Mouse (Mus musculus): ENCODE results near the gene Rad51ap1. TPM values are rescaled to one million over a fixed set of nuclear protein-coding genes. Genes with fewer than 3 reads are reported as not detected.

Gene Rad51ap1
- polyA plus RNA-seq (2012; ENCODE audit: low replicate concordance) = 0.38 and 6.8 TPM in 2 replicates

DNA sequence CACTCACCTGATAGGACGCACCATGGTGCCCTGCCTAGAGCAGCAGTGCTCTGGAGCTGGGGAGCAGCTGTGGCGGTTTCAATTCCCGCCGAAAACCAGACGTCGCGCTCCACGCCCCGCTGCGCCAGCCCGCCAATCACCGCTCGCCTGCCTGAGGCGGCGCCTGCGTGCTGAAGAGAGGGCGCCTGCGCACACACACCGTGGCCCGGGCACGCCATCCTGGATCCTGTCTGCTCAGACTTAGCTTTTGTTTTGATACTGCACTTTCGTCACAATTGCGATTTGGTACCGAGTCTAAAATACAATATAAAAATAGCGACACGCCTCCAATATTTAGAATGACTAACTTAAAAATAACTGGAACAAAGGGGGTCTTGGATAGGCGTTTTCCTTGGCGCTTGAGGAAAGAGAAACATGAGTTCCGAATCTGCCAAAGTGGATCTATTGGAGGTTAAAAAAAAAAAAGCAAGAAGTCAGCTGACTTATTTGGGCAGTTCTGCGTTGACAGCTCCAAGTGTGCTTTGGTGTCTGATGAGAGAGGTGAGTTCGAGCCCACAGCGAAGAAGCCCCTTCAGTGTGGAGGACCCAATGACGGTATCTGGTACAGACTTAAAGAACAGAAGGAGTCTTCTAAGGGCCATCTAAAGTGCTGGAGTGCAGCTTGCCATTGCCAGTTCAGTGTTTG is at the start of gene Rad51ap1, which contains the start of gene D6Wsu163e:
Gene Rad51ap1, minus strand, starts transcription at position 101 of the 685 bp plus-strand sequence.
Gene D6Wsu163e, plus strand, starts transcription at position 476 of the 685 bp plus-strand sequence.

DNA sequence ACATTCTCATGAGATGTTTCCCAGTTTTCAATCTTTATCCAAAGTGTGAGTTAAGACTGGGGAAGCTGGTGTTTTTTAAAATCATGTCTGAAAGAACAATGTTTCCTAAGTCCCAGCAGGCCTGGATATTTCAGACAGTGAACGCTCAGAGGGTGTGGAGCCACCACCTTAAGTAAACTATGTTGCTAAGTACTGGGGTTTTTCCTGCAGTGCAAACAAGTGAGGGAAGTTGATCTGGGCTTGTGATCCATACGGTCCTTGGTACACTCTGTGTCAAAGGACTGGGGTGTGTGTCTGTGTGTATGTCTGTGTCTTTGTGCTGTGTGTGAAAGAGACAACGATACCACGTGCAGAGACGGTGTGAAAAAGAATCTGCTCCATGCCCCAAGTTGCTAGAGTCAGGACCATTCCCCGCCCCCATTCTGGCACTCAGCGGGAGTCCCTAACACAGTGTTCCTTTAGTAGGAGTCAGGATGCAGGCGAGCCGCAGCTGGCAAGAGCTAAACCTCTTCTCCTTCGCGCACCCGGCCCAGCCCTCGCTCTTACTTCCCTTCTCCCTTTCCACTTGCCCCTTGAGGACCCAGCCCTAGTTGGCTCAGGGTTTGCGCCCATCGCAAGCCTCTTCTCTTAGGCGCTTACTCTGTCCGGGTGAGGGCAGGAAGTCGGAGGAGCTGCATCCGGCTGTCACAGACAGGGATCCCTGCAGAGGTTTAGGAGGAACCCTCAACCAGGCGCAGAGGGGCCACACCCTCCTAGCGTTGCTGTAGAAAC is 18.1 kb downstream of the Rad51ap1 start, which contains the start of gene Dyrk4:
Gene Dyrk4, minus strand, starts transcription at position 729 of the 771 bp plus-strand sequence.

Other genes starting within 250 kb of the Rad51ap1 start
- gene Kcna6, start 198.9 kb downstream of the Rad51ap1 start, polyA plus RNA-seq (2012; ENCODE audit: low replicate concordance) = 0.05 TPM in 1 of 2 replicates, not detected in the other
- gene Ndufa9, start 90.5 kb downstream of the Rad51ap1 start, polyA plus RNA-seq (2012; ENCODE audit: low replicate concordance) = 2.4 and 4.1 TPM in 2 replicates
- gene Akap3, start 86.5 kb downstream of the Rad51ap1 start, polyA plus RNA-seq (2012; ENCODE audit: low replicate concordance) = not detected in 2 replicates
- 0.26 and 0.34 TPM in 2 replicates for gene Dyrk4, start 17.7 kb downstream of the Rad51ap1 start, polyA plus RNA-seq (2012; ENCODE audit: low replicate concordance)
- 4.9 and 5.0 TPM in 2 replicates for gene D6Wsu163e, start 375 bp upstream of the Rad51ap1 start, polyA plus RNA-seq (2012; ENCODE audit: low replicate concordance)
- not detected in 2 replicates for gene Fgf6, start 76.0 kb upstream of the Rad51ap1 start, polyA plus RNA-seq (2012; ENCODE audit: low replicate concordance)
- 0.06 and 0.08 TPM in 2 replicates for gene Fgf23, start 133.3 kb upstream of the Rad51ap1 start, polyA plus RNA-seq (2012; ENCODE audit: low replicate concordance)
- 3.2 and 4.6 TPM in 2 replicates for gene Tigar, start 170.0 kb upstream of the Rad51ap1 start, polyA plus RNA-seq (2012; ENCODE audit: low replicate concordance)
- 92.5 and 268 TPM in 2 replicates for gene Ccnd2, start 212.6 kb upstream of the Rad51ap1 start, polyA plus RNA-seq (2012; ENCODE audit: low replicate concordance)